Mouse (Mus musculus): ENCODE data around the gene Kcnk18.

DNA sequence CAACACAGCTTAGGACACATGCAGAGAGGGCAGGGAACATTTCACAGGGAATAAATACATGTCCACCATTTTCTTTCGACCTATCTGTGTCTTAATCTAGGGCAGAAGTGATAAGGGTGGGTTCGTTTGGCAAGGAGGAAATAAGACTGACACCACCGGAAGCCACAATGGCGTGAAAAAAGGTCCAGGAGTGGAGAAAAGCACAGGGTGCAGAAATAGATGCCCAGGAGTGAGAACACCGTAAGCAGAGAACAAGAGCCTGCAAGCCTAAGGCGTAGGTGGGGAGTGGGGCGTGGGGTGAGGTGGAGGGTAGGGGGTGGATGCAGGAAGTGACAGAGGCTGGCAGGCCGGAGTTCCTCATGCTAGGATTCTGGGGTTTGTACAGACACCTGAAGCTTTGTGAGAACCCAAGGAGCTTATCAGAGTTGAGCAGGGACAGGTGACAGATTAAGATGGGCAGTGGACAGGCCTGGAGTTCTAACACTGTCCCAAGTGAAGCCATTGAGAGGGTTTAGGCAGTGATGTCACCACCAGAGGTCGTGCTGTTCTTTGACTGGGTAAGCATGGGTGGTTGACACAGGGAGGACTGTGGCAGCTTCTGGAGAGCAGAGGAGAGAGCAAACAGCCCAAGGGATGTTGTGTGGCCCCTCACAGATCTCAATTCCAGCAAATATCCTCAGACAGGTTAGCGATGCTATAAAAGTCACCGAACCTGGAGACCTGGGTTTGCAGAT is 29.7 kb downstream of the Kcnk18 start:
- TF ChIP-seq CTCF (conservative IDR thresholded peaks at IDR 0.05; ENCODE audit: low read length) (no peak), NANOG (IDR thresholded peaks at IDR 0.05; ENCODE audit: borderline replicate concordance, low read length) (no peak)

All from E14TG2a.4 (cell line).